Mouse (Mus musculus) lung, embryonic 16.5 days (tissue): ENCODE data around the gene Gm648. TPM values are rescaled to one million over a fixed set of nuclear protein-coding genes. Genes with fewer than 3 reads are reported as not detected.

ENCODE experiments used
- ATAC-seq: fragments of 200-750 bp; cut with Nextera tagmentation; 2 replicates; pipeline ENCODE4 v1.8.0; 2017; ENCODE audit warnings: low read depth, mild to moderate bottlenecking, moderate library complexity
- H3K27ac ChIP-seq: fragments of 300-500 bp; sonication (generic); 2 replicates; pipeline ENCODE4 v1.5.1; 2014; ENCODE audit warnings: mild to moderate bottlenecking, control low read depth, low read length
- H3K27me3 ChIP-seq: fragments of 300-500 bp; sonication (generic); 2 replicates; pipeline ENCODE4 v1.6.1; 2014; ENCODE audit warnings: low read depth, low read length, mixed read lengths; ENCODE audit not compliant: control insufficient read depth, insufficient read depth
- H3K36me3 ChIP-seq: fragments of 300-500 bp; sonication (generic); 2 replicates; pipeline ENCODE4 v1.6.1; 2014; ENCODE audit warnings: low read length; ENCODE audit not compliant: control insufficient read depth, insufficient read depth
- H3K4me1 ChIP-seq: fragments of 300-500 bp; sonication (generic); replicated peaks from 2 replicates; pipeline ENCODE4 v1.6.1; 2014; ENCODE audit warnings: low read length, mixed read lengths; ENCODE audit not compliant: control insufficient read depth, insufficient read depth
- H3K4me2 ChIP-seq: fragments of 300-500 bp; sonication (generic); 2 replicates; pipeline ENCODE4 v1.6.1; 2014; ENCODE audit warnings: low read depth, low read length, control low read depth
- H3K4me3 ChIP-seq: fragments of 300-500 bp; sonication (generic); 2 replicates; pipeline ENCODE4 v1.5.1; 2014; ENCODE audit warnings: mild to moderate bottlenecking, low read length, control low read depth
- H3K9ac ChIP-seq: fragments of 300-500 bp; sonication (generic); 2 replicates; pipeline ENCODE4 v1.6.1; 2014; ENCODE audit warnings: low read length, control low read depth
- H3K9me3 ChIP-seq: fragments of 300-500 bp; sonication (generic); 2 replicates; pipeline ENCODE4 v1.6.1; 2016; ENCODE audit warnings: low read length; ENCODE audit not compliant: control insufficient read depth
- WGBS: fragments of 180-500 bp; shearing (Covaris S2); extraction: QIAGEN DNeasy Blood & Tissue Kit; methylation state at CpG from one replicate; pipeline ENCODE4 v1.1.7; 2014; 5-methylcytosine and 5-hydroxymethylcytosine counted together
- microRNA-seq: library from miRNA; unstranded; fragments of <30 nt; microRNA quantifications from one replicate; pipeline ENCODE4, GENCODE M21; 2016
- polyA plus RNA-seq: library from polyadenylated mRNA; unstranded; fragments of >200 nt; fragmentation: Nextera tagmentation; extraction: Ambion mirVana; gene quantifications from 2 replicates; pipeline ENCODE4 v1.2.1, GENCODE M21; 2015

The Gm648 gene
- polyA plus RNA-seq, 1 experiment from 2014 or later, result not detected

DNA sequence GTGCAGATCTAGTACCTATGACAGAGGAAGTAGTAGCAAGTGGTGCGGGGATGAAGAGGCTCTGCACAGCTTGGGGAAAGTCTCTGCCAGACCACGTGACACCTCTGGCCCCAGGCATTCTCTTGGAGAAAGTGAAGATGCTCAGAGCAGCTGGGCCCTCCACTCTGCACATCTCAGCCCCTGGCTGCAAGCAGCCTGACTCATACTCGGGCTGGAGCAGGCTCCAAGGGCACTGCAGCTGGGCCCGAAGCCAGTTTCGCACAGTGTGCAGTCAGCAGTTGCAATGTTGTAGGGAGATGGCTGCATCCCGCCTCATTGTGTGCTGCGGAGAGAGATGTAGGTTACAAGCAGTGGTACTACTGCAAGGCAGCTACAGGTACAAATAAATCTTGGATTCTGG is 52.2 kb downstream of the Gm648 start:
- H3K4me1 ChIP-seq, result no peaks in the 10 kb centered on the region
- no peaks in the 10 kb centered on the region; the same call in 1 of the 2 replicates for H3K36me3 ChIP-seq
- no peak overlapping the region for H3K4me2 ChIP-seq
- H3K27ac ChIP-seq, result no peak overlapping the region
- no peak overlapping the region for H3K9ac ChIP-seq
- no peak for ATAC-seq
- H3K9me3 ChIP-seq, result no peaks in the 10 kb centered on the region
- H3K4me3 ChIP-seq, result no peak overlapping the region
- H3K27me3 ChIP-seq, result no peaks in the 10 kb centered on the region
- 78% methylated on average over 7 of the region's 7 CpGs for WGBS

Small RNA genes lying within 50 kb of the gene (microRNA-seq; reads per million reads assigned to microRNA genes)
- not detected for gene Mir5116

Other genes with a start within 250 kb of the Gm648 start
- 7.2 and 8.2 TPM in 2 replicates for gene Zfp449, start 203.2 kb downstream of the Gm648 start, polyA plus RNA-seq
- 5.7 and 5.8 TPM in 2 replicates for gene Smim10l2a, start 175.0 kb downstream of the Gm648 start, polyA plus RNA-seq
- 1.1 and 3.5 TPM in 2 replicates for gene Gm2174, start 101.6 kb downstream of the Gm648 start, polyA plus RNA-seq
- gene Ints6l, start 94.7 kb downstream of the Gm648 start, polyA plus RNA-seq, result 29.4 and 31.8 TPM in 2 replicates
- not detected in 2 replicates for gene Gm10477, start 24.9 kb downstream of the Gm648 start, polyA plus RNA-seq
- gene Mmgt1, start 48.5 kb upstream of the Gm648 start, polyA plus RNA-seq, result 23.1 and 27.6 TPM in 2 replicates
- 11.7 and 13.0 TPM in 2 replicates for gene Slc9a6, start 60.2 kb upstream of the Gm648 start, polyA plus RNA-seq
- gene Fhl1, start 182.2 kb upstream of the Gm648 start, polyA plus RNA-seq, result 545 and 603 TPM in 2 replicates